Mouse (Mus musculus) limb, embryonic 13.5 days (tissue): Measurements from ENCODE around the gene Ppp5c. TPM values are rescaled to one million over a fixed set of nuclear protein-coding genes. Genes with fewer than 3 reads are reported as not detected.
A peak's percentile ranks its signal among the peaks of the same experiment; 100 is the strongest.

Source experiments
- ATAC-seq: fragments of 200-750 bp; cut with Nextera tagmentation; 2 replicates; pipeline ENCODE4 v1.8.0; 2017; ENCODE audit warnings: low read depth, moderate number of reproducible peaks, moderate TSS enrichment; ENCODE audit not compliant: low FRiP score
- H3K27ac ChIP-seq: fragments of 300-500 bp; sonication (generic); 2 replicates; pipeline ENCODE4 v1.5.1; 2015; ENCODE audit warnings: inconsistent platforms, mild to moderate bottlenecking, moderate library complexity
- H3K27me3 ChIP-seq: fragments of 300-500 bp; sonication (generic); 2 replicates; pipeline ENCODE4 v1.6.1; 2015; ENCODE audit warnings: mild to moderate bottlenecking, inconsistent platforms
- H3K36me3 ChIP-seq: fragments of 300-500 bp; sonication (generic); 2 replicates; pipeline ENCODE4 v1.6.1; 2015; ENCODE audit warnings: inconsistent platforms, mild to moderate bottlenecking, moderate library complexity
- H3K4me1 ChIP-seq: fragments of 300-500 bp; sonication (generic); 2 replicates; pipeline ENCODE4 v1.6.1; 2015; ENCODE audit warnings: inconsistent platforms
- H3K4me2 ChIP-seq: fragments of 300-500 bp; sonication (generic); replicated peaks from 2 replicates; pipeline ENCODE4 v1.6.1; 2015; ENCODE audit warnings: inconsistent platforms, mild to moderate bottlenecking, moderate library complexity
- H3K4me3 ChIP-seq: fragments of 300-500 bp; sonication (generic); 2 replicates; pipeline ENCODE4 v1.5.1; 2015; ENCODE audit warnings: moderate library complexity, mild to moderate bottlenecking, inconsistent platforms
- H3K9ac ChIP-seq: fragments of 300-500 bp; sonication (generic); 2 replicates; pipeline ENCODE4 v1.6.1; 2015; ENCODE audit warnings: mild to moderate bottlenecking, inconsistent platforms
- H3K9me3 ChIP-seq: fragments of 300-500 bp; sonication (generic); 2 replicates; pipeline ENCODE4 v1.6.1; 2016; ENCODE audit warnings: inconsistent platforms
- WGBS: fragments of 180-500 bp; shearing (Covaris S2); methylation state at CpG from one replicate; pipeline ENCODE4 v1.1.7; 2015; 5-methylcytosine and 5-hydroxymethylcytosine counted together
- polyA plus RNA-seq: library from polyadenylated mRNA; unstranded; fragments of >200 nt; fragmentation: Nextera tagmentation; extraction: Ambion mirVana; gene quantifications from 2 replicates; pipeline ENCODE4 v1.2.1, GENCODE M21; 2015

Ppp5c gene
- polyA plus RNA-seq, 1 experiment from 2014 or later = 118 TPM

- no peak overlapping the region for H3K27ac ChIP-seq
- no peaks in the 10 kb centered on the region; the same call in 1 of the 2 replicates for H3K9me3 ChIP-seq
- no peaks in the 10 kb centered on the region for H3K27me3 ChIP-seq
- H3K36me3 ChIP-seq = peaks cover 84% of the 10 kb centered on the region
- no peak for ATAC-seq
- no peak overlapping the region for H3K4me3 ChIP-seq
- H3K4me1 ChIP-seq = no peaks in the 10 kb centered on the region
- WGBS = 80% methylated on average over 7 of the region's 7 CpGs
- no peak overlapping the region for H3K4me2 ChIP-seq
- H3K9ac ChIP-seq = no peak overlapping the region
These were observed 23.0 kb downstream of the Ppp5c start for GRCm38 (mm10) chr7:17004716-17005115.

GRCm38 (mm10) chr7:17003230-17003960, 24.3 kb downstream of the Ppp5c start:
- H3K36me3 ChIP-seq = peaks cover 81% of the 10 kb centered on the region
- WGBS = 83% methylated on average over 7 of the region's 7 CpGs
- H3K9me3 ChIP-seq = no peaks in the 10 kb centered on the region; the same call in 1 of the 2 replicates
- no peak overlapping the region for H3K4me3 ChIP-seq
- H3K9ac ChIP-seq = no peak overlapping the region
- H3K4me1 ChIP-seq = 0 out of 2 replicates have a peak, but pooled peaks cover 2% of the 10 kb centered on the region
- no peaks in the 10 kb centered on the region for H3K27me3 ChIP-seq
- no peak for ATAC-seq
- no peak overlapping the region; the same call in 1 of the 2 replicates for H3K27ac ChIP-seq
- H3K4me2 ChIP-seq = no peak overlapping the region

GRCm38 (mm10) chr7:17002375-17003195, 25.1 kb downstream of the Ppp5c start:
- Histone ChIP-seq H3K9ac (no peak overlapping the region), H3K9me3 (no peaks in the 10 kb centered on the region; the same call in 1 of the 2 replicates), H3K4me3 (no peak overlapping the region), H3K4me2 (no peak overlapping the region), H3K36me3 (peaks cover 81% of the 10 kb centered on the region), H3K27me3 (no peaks in the 10 kb centered on the region), H3K4me1 (peaks cover 10% of the 10 kb centered on the region), H3K27ac (no peak overlapping the region)
- 13% methylated on average over 7 of the region's 7 CpGs for WGBS
- peak; percentile 48 for ATAC-seq

GRCm38 (mm10) chr7:16999650-17000049, 28.1 kb downstream of the Ppp5c start:
- H3K4me2 ChIP-seq = no peak overlapping the region
- H3K27ac ChIP-seq = no peak overlapping the region
- 26% methylated on average over 4 of the region's 4 CpGs for WGBS
- H3K36me3 ChIP-seq = peaks cover 74% of the 10 kb centered on the region
- no peaks in the 10 kb centered on the region for H3K27me3 ChIP-seq
- no peak overlapping the region for H3K4me3 ChIP-seq
- H3K4me1 ChIP-seq = peaks cover 39% of the 10 kb centered on the region
- H3K9me3 ChIP-seq = no peaks in the 10 kb centered on the region; the same call in 1 of the 2 replicates
- no peak overlapping the region for H3K9ac ChIP-seq
- ATAC-seq = no peak

GRCm38 (mm10) chr7:16999233-16999632, 28.5 kb downstream of the Ppp5c start:
- Histone ChIP-seq H3K9me3 (no peaks in the 10 kb centered on the region; the same call in 1 of the 2 replicates), H3K27me3 (no peaks in the 10 kb centered on the region), H3K4me2 (no peak overlapping the region), H3K36me3 (peaks cover 70% of the 10 kb centered on the region), H3K4me3 (no peak overlapping the region), H3K4me1 (peaks cover 42% of the 10 kb centered on the region), H3K9ac (no peak overlapping the region), H3K27ac (no peak overlapping the region)
- ATAC-seq = no peak
- WGBS = 69% methylated on average over 4 of the region's 4 CpGs

GRCm38 (mm10) chr7:16995345-16995744, 32.4 kb downstream of the Ppp5c start:
- H3K27me3 ChIP-seq = no peaks in the 10 kb centered on the region
- H3K4me2 ChIP-seq = peak overlapping the region; percentile 88
- no peak overlapping the region; the same call in 1 of the 2 replicates for H3K27ac ChIP-seq
- H3K36me3 ChIP-seq = peaks cover 48% of the 10 kb centered on the region
- peak overlapping the region; percentile 77 for H3K4me3 ChIP-seq
- WGBS = 90% methylated on average over 4 of the region's 4 CpGs
- no peak for ATAC-seq
- peaks cover 71% of the 10 kb centered on the region for H3K4me1 ChIP-seq
- no peaks in the 10 kb centered on the region for H3K9me3 ChIP-seq
- H3K9ac ChIP-seq = peak overlapping the region; percentile 90

GRCm38 (mm10) chr7:16994400-16994799, 33.3 kb downstream of the Ppp5c start:
- ATAC-seq = no peak
- 4% methylated on average over 20 of the region's 20 CpGs for WGBS
- peaks cover 79% of the 10 kb centered on the region for H3K4me1 ChIP-seq

GRCm38 (mm10) chr7:16993651-16994399, 33.9 kb downstream of the Ppp5c start:
- H3K9me3 ChIP-seq = no peaks in the 10 kb centered on the region
- H3K4me1 ChIP-seq = peaks cover 79% of the 10 kb centered on the region
- H3K36me3 ChIP-seq = peaks cover 35% of the 10 kb centered on the region
- H3K9ac ChIP-seq = peak overlapping the region; percentile 90
- H3K4me3 ChIP-seq = peak overlapping the region; percentile 77
- peak overlapping the region; percentile 91 for H3K27ac ChIP-seq
- WGBS = under 1% methylated on average over 27 of the region's 27 CpGs
- ATAC-seq = peak; percentile 94
- H3K27me3 ChIP-seq = no peaks in the 10 kb centered on the region
- H3K4me2 ChIP-seq = peak overlapping the region; percentile 88

More at GRCm38 (mm10) chr7:16994400-16994799, 33.3 kb downstream of the Ppp5c start:
- H3K36me3 ChIP-seq = peaks cover 39% of the 10 kb centered on the region
- H3K27ac ChIP-seq = peak overlapping the region; percentile 91
- H3K4me2 ChIP-seq = peak overlapping the region; percentile 88
- H3K4me3 ChIP-seq = peak overlapping the region; percentile 77
- H3K27me3 ChIP-seq = no peaks in the 10 kb centered on the region
- peak overlapping the region; percentile 90 for H3K9ac ChIP-seq
- H3K9me3 ChIP-seq = no peaks in the 10 kb centered on the region

- Histone ChIP-seq H3K36me3 (peaks cover 21% of the 10 kb centered on the region), H3K9me3 (no peaks in the 10 kb centered on the region), H3K4me3 (peak within 1 kb of the TSS; percentile 77), H3K9ac (peak within 1 kb of the TSS; percentile 90), H3K27me3 (no peaks in the 10 kb centered on the region), H3K4me1 (peaks cover 80% of the 10 kb centered on the region), H3K4me2 (peak within 1 kb of the TSS; percentile 88), H3K27ac (peak within 1 kb of the TSS; percentile 94)
- WGBS = 93% methylated on average over 5 of the region's 5 CpGs
- no peak for ATAC-seq
These were observed 35.3 kb downstream of the Ppp5c start, which contains the start of gene Ccdc8 for GRCm38 (mm10) chr7:16992451-16992807. TSS of gene Ccdc8 (plus strand) at chr7:16992708.

GRCm38 (mm10) chr7:16991681-16992450, 35.9 kb downstream of the Ppp5c start:
- Histone ChIP-seq H3K4me1 (peaks cover 80% of the 10 kb centered on the region), H3K36me3 (peaks cover 15% of the 10 kb centered on the region), H3K27me3 (no peaks in the 10 kb centered on the region), H3K4me3 (peak overlapping the region; percentile 0; the same call in 1 of the 2 replicates), H3K9me3 (no peaks in the 10 kb centered on the region), H3K4me2 (peak overlapping the region; percentile 52), H3K27ac (peak overlapping the region; percentile 94), H3K9ac (no peak overlapping the region)
- ATAC-seq = peak; percentile 76
- WGBS = 45% methylated on average over 18 of the region's 18 CpGs
